Mouse (Mus musculus) liver, postnatal 0 days (tissue): Measurements from ENCODE around the gene Mdn1.

Experiments
- CTCF ChIP-seq: sonication (generic); IDR thresholded peaks from 2 replicates; pipeline ENCODE4 v1.5.1; 2016; ENCODE audit warnings: antibody characterized with exemption, low read depth
- EP300 ChIP-seq: IDR thresholded peaks from 2 replicates; pipeline ENCODE4 v1.6.1; 2016; ENCODE audit warnings: antibody characterized with exemption, low read depth, mild to moderate bottlenecking

GRCm38 (mm10) chr4:32656918-32657662, at the start of gene Mdn1:
- peak; percentile 65; the same call in 1 of the 2 replicates for TF ChIP-seq EP300
- TF ChIP-seq CTCF, result no peak
